Mouse (Mus musculus) erythroblast, embryonic 14.5 days (primary cell): Measurements from ENCODE around the gene Sox14. TPM values are rescaled to one million over a fixed set of nuclear protein-coding genes. Genes with fewer than 3 reads are reported as not detected.

Experiments
- H3K27me3 ChIP-seq: 2 replicates; pipeline ENCODE4 v1.6.1; 2012; ENCODE audit warnings: inconsistent platforms; ENCODE audit not compliant: control insufficient read depth
- H3K36me3 ChIP-seq: 2 replicates; pipeline ENCODE4 v1.6.1; 2012; ENCODE audit warnings: mild to moderate bottlenecking, inconsistent platforms; ENCODE audit not compliant: control insufficient read depth
- H3K4me1 ChIP-seq: 2 replicates; pipeline ENCODE4 v1.6.1; 2012; ENCODE audit warnings: inconsistent platforms; ENCODE audit not compliant: control insufficient read depth
- H3K4me3 ChIP-seq: replicated peaks from 2 replicates; pipeline ENCODE3; 2012; ENCODE audit warnings: moderate library complexity, mild to moderate bottlenecking, inconsistent platforms
- H3K9me3 ChIP-seq: 2 replicates; pipeline ENCODE4 v1.6.1; 2012; ENCODE audit warnings: low read length, inconsistent platforms, mixed read lengths; ENCODE audit not compliant: control insufficient read depth
- GATA1 ChIP-seq: IDR thresholded peaks from 2 replicates; pipeline ENCODE4 v1.6.1; 2012; ENCODE audit warnings: low read length, inconsistent platforms, mixed read lengths
- TAL1 ChIP-seq: IDR thresholded peaks from 3 replicates; pipeline ENCODE4 v1.6.1; 2012; ENCODE audit warnings: low read length, inconsistent platforms, mixed read lengths
- polyA plus RNA-seq: library from polyadenylated mRNA; stranded (reverse); fragments of >175 nt; gene quantifications from 2 replicates; pipeline ENCODE4 v1.2.3, GENCODE M21; 2012

Sox14 gene
- polyA plus RNA-seq, 1 experiment = not detected

DNA sequence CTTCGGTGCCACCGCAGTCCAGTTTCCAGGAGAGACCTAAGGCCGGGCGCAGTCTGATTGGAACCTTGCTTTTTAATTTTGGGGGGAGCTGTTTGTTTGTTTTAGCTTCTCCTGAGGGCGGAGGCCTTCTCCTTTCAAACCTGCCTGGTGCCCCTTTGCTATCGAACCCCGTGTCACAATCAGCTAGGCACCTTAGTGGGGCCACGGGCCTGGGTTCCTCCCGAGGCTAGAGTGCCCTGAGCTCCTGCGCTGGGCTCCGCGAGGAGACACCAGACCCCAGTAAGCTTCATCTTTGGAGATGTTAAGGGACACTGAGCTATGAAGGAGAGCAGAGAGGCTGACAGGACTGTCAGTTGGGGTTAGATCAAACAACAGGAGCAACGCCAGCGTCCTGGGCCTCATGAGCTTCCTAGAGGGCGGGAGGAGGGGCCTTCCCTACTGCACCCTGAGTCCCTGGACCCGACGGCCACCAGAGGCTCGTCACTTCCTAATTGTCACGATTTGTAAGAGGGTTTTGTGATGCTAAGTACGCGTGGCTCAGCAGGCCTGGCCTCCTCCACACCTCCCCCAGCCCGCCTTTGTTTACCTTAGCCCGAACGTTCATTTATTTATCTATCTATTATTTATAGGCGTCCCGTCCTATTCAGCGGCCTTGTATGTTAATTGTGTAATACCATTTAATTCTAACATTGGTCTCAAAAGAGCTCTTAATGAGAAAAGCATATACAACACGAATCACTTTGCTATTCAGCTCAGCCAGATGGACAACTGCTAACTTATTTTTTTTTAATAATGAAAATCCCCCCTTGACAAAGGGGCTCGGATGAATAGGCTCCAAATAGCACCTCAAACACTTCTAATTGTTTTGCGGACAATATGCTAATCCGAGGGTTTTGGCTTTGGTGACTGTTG, 3.5 kb downstream of the Sox14 start:
- Histone ChIP-seq H3K36me3 (no peaks in the 10 kb centered on the region), H3K27me3 (peaks cover 99% of the 10 kb centered on the region), H3K9me3 (peaks cover 4% of the 10 kb centered on the region; the same call in 1 of the 2 replicates), H3K4me3 (no peak overlapping the region), H3K4me1 (no peaks in the 10 kb centered on the region)
- no peak for TF ChIP-seq GATA1
- no peak for TF ChIP-seq TAL1

DNA sequence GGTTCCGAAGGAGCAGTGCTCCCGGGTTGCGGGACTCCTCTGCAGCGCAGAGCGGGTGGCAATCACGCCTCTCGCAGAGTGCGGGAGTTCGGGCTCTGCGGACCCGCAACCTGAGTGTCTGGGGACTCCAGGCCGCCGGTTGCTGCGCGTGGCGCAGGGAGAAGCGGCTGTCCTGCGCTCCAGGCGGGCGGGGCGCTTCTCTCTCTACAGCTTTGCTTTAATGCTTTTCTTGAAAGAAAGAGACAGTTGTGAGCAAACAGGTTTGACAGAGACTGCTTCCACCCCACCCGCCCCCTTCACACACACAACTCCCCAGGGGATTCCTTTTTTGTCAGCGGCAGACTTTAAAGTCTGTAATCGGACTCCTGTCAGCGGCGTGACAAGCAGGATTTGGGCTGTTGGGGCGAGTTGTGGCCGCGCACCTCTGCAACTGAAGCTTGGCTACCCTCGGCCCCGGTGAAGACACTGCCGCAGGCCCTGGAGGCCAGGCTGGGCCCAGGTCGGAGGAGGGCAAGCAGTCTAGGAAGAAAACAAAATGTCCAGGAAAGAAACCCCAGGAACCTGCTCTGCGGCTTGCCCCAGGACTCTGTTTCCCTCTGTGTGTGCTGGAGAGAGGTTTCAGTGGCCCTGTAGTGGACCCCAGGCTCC, 4.3 kb downstream of the Sox14 start:
- Histone ChIP-seq H3K4me1 (no peaks in the 10 kb centered on the region), H3K4me3 (no peak overlapping the region), H3K27me3 (peaks cover 100% of the 10 kb centered on the region), H3K36me3 (no peaks in the 10 kb centered on the region), H3K9me3 (peaks cover 4% of the 10 kb centered on the region; the same call in 1 of the 2 replicates)
- TF ChIP-seq GATA1 = no peak
- TF ChIP-seq TAL1 = no peak

DNA sequence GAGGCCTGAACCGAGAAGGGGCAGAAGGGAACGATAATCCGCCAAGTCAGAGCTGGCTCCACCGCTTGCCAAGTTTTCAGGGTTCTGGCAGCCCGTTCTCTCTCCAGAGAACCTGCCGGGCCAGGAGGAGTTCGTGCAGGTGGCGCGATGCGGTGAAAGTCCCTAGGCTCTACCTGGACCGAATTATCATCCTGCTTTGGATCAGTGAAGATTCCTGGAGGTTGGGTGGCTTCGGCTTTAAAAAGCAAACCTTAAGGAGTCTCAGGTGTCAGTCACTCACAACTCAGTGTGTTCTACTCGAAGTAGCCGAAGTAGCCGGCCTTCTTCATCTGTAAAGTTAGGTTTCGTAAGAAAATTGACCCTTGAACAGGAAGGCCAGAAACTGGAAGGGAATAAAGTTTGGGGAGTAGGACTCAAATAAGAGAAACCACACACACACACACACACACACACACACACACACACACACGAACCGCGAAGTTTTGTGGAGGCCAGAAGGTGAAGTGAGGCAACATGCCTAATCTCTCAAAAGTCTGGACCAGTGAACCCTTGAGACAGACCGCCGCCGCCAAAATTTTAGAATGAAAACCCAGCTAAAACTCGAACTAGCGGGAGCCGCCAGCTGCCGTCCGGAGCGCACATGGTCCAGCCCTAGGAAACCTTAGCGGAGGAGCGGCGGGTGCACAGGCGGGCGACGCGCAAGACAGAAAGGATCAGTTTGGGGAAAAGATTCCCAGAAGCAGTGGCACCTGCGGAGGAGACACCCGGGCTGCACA, 5.0 kb downstream of the Sox14 start:
- TF ChIP-seq GATA1 = no peak
- TF ChIP-seq TAL1 = no peak
- H3K4me1 ChIP-seq = no peaks in the 10 kb centered on the region
- H3K27me3 ChIP-seq = peaks cover 99% of the 10 kb centered on the region
- H3K36me3 ChIP-seq = no peaks in the 10 kb centered on the region
- H3K4me3 ChIP-seq = no peak overlapping the region
- H3K9me3 ChIP-seq = peaks cover 4% of the 10 kb centered on the region; the same call in 1 of the 2 replicates

DNA sequence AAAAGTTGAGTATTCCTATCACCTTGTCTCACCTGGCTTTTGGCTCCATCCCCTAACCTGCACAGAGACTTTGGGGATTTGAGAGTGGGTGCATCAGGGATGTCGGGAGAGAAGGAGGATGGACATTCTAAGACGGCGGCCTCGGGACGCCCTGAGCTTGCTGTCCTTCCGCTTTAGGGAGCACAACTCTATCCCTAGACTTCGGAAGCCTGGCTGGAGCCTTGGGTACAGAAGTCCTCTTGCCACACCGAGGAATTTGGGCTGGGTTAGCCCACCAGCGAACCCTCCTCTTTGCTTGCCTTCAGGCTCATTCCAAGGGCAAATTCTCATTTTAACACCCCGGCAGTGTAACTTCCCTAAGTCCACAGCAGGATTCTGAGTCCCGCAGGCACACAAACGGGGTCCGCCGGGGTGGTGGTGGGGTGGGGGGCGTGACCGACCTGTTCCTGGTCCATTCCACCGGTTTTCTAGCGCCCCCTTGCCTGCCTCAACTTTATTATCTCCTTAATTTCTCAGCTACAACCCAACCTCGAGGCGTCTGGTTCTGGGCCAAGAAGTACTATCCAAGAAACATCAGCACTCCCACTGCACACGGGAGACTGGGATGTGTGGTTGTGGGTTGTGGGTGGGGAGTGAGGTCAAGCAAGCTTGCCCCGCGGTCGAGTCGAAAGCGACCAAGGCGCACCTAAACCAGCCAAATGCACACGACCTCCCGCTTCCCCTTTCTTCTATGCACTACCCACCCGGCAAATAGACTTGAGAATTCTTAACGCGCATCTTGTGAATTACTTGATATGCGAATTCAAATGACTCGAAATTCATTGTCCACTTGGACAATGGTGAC, 5.8 kb downstream of the Sox14 start:
- H3K9me3 ChIP-seq = peaks cover 3% of the 10 kb centered on the region; the same call in 1 of the 2 replicates
- H3K27me3 ChIP-seq = peaks cover 95% of the 10 kb centered on the region
- H3K36me3 ChIP-seq = no peaks in the 10 kb centered on the region
- no peaks in the 10 kb centered on the region for H3K4me1 ChIP-seq
- H3K4me3 ChIP-seq = no peak overlapping the region
- TF ChIP-seq GATA1 (no peak), TAL1 (no peak)

DNA sequence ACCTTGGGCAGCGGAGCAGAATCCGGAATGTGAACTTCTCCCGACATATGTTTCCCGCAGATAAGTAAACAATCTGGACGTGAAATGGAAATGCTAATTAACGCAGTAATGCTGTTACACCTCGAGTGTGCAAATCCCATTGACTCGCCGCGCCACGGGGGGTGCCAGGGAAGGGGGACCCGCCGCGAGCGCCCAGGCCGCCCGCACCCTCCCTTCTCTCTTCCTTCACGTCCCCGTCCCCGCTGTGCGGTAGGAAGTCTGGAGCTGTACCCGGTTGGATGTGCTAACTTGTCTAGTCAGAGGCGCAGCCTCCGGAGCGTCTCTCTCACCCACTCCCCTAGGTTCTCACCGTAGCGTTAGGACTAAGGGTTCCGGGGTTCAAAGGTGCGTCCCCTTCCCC, 6.7 kb downstream of the Sox14 start:
- H3K4me3 ChIP-seq = no peak overlapping the region
- no peaks in the 10 kb centered on the region for H3K4me1 ChIP-seq
- H3K36me3 ChIP-seq = no peaks in the 10 kb centered on the region
- H3K27me3 ChIP-seq = peaks cover 86% of the 10 kb centered on the region
- peaks cover 2% of the 10 kb centered on the region; the same call in 1 of the 2 replicates for H3K9me3 ChIP-seq
- TF ChIP-seq TAL1 (no peak), GATA1 (no peak)

DNA sequence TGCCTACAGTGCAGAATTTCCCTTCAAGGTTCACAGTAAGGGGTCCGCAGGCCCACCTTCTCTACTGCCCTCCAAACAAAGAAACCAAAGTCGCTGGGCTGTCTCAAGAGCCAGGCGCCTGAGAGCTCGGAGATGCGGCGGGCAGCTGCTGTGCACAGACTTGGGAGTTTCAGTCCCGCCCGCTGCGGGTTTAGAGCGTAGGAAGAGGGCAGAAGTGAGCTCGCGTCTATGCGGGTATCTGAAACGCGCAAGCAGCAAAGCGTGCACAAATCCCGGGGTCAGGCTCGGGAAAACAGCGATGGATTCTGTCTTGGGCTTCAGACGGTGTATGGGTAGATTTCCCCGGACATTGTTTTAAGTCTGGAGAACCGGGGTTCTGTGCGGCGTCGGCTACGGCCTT, 7.4 kb downstream of the Sox14 start:
- Histone ChIP-seq H3K36me3 (no peaks in the 10 kb centered on the region), H3K4me3 (no peak overlapping the region), H3K9me3 (peaks cover 2% of the 10 kb centered on the region; the same call in 1 of the 2 replicates), H3K4me1 (no peaks in the 10 kb centered on the region), H3K27me3 (peaks cover 79% of the 10 kb centered on the region)
- no peak for TF ChIP-seq GATA1
- no peak for TF ChIP-seq TAL1

DNA sequence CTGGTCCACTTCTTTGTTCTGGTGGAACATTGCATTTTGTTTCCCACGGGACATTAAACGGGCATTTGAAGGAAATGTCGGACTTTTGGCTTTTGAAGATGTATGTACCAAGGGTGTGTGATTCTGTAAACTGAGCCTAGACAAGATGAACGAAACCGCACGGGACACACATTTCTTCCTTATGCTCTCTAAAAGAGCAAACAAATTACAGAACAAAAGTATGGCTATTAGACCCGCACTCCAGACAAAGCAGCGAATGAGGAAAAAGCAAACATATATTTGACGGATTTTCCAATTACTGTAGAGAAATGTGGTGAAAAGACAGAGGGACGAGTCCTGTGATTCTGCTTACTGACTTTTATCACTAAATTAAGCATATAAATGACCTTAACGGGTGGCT, 7.9 kb downstream of the Sox14 start:
- Histone ChIP-seq H3K36me3 (no peaks in the 10 kb centered on the region), H3K9me3 (peaks cover 2% of the 10 kb centered on the region; the same call in 1 of the 2 replicates), H3K4me3 (no peak overlapping the region), H3K27me3 (peaks cover 74% of the 10 kb centered on the region), H3K4me1 (no peaks in the 10 kb centered on the region)
- TF ChIP-seq GATA1 (no peak), TAL1 (no peak)

DNA sequence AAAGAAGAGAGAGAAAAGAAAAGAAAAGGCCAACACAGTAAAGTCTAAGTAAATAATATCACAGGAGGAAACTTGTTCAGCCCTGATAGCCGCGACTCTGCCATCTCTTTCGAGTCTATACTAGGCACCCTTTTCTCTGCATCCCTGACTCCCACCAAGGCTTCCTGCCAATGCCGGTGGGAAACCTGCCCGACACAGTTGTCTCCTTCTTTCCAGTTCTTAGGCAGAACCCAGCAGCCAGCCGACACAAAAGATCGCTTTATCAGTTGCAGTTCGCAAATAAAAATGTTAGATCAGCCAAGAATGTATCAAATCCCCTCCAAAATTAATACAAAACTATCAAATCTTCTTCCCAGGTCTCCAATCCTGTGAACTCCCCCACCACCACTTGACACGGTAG, 13.0 kb downstream of the Sox14 start:
- TF ChIP-seq GATA1 (no peak), TAL1 (no peak)
- Histone ChIP-seq H3K4me1 (no peaks in the 10 kb centered on the region), H3K9me3 (no peaks in the 10 kb centered on the region), H3K4me3 (no peak overlapping the region), H3K36me3 (no peaks in the 10 kb centered on the region), H3K27me3 (peaks cover 22% of the 10 kb centered on the region)

DNA sequence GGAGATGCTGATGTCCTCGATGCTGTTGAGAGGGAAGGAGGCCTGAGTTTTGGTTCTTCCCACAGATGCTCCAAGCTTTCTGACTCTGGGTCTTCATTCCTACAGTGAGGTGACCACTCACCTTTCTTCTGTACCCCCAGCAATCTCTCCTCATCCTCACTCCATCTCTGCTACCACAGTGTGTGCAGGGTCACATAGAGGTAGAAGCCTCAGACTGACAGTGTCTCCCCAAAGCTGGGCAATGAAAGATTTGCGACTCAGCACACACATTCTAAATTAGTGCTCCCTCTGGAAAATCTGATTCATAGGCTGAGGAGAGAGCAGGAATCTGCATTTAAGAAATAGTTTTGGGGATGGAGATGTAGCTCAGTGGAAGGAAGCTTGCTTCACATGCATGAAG, 21.5 kb downstream of the Sox14 start:
- Histone ChIP-seq H3K4me3 (no peak overlapping the region), H3K27me3 (no peaks in the 10 kb centered on the region), H3K9me3 (no peaks in the 10 kb centered on the region), H3K4me1 (no peaks in the 10 kb centered on the region), H3K36me3 (no peaks in the 10 kb centered on the region)
- TF ChIP-seq TAL1 = no peak
- TF ChIP-seq GATA1 = no peak
